Mouse (Mus musculus) ovary, adult 18-20 months (tissue): ENCODE measurements around the gene Ascl3.

Experiments used
- DNase-seq: peaks from one replicate; pipeline ENCODE4 v3.0.0; 2022; ENCODE audit warnings: low spot score, mixed read lengths

The Ascl3 gene

GRCm38 (mm10) chr7:109710069-109710468 is 21.5 kb downstream of the Ascl3 start:
- no peak for DNase-seq

- DNase-seq = peak; percentile 53
Measured at GRCm38 (mm10) chr7:109708961-109709382, 22.6 kb downstream of the Ascl3 start.

GRCm38 (mm10) chr7:109707023-109707785 is 24.3 kb downstream of the Ascl3 start:
- DNase-seq = no peak

- no peak for DNase-seq
Measured at GRCm38 (mm10) chr7:109704461-109704860, 27.1 kb downstream of the Ascl3 start.

- DNase-seq = no peak
Measured at GRCm38 (mm10) chr7:109704016-109704377, 27.5 kb downstream of the Ascl3 start.

- DNase-seq = peak; percentile 92
Measured at GRCm38 (mm10) chr7:109703190-109704015, 28.1 kb downstream of the Ascl3 start, which contains the start of the genes St5 and Akip1. Gene St5, minus strand, starts transcription at chr7:109703605. Gene Akip1, plus strand, starts transcription at chr7:109703690.

- DNase-seq = no peak
Measured at GRCm38 (mm10) chr7:109702721-109703120, 28.8 kb downstream of the Ascl3 start.

- no peak for DNase-seq
Measured at GRCm38 (mm10) chr7:109700213-109700612, 31.3 kb downstream of the Ascl3 start.

- no peak for DNase-seq
Measured at GRCm38 (mm10) chr7:109695339-109695726, 36.2 kb downstream of the Ascl3 start.

- DNase-seq = no peak
Measured at GRCm38 (mm10) chr7:109694576-109695338, 36.8 kb downstream of the Ascl3 start.

GRCm38 (mm10) chr7:109690961-109691360 is 40.6 kb downstream of the Ascl3 start:
- DNase-seq = no peak

- DNase-seq = no peak
Measured at GRCm38 (mm10) chr7:109690101-109690500, 41.4 kb downstream of the Ascl3 start.

GRCm38 (mm10) chr7:109686585-109687128 is 44.9 kb downstream of the Ascl3 start:
- no peak for DNase-seq

- no peak for DNase-seq
Measured at GRCm38 (mm10) chr7:109680879-109681278, 50.6 kb downstream of the Ascl3 start.

GRCm38 (mm10) chr7:109680284-109680683 is 51.2 kb downstream of the Ascl3 start:
- no peak for DNase-seq
